Mouse (Mus musculus): ENCODE data around the gene Smg9. TPM values are rescaled to one million over a fixed set of nuclear protein-coding genes. Genes with fewer than 3 reads are reported as not detected.

Gene Smg9
- total and polyA plus RNA-seq, 3 experiments, result 54.6 to 95.3 TPM; not detected in 1

DNA sequence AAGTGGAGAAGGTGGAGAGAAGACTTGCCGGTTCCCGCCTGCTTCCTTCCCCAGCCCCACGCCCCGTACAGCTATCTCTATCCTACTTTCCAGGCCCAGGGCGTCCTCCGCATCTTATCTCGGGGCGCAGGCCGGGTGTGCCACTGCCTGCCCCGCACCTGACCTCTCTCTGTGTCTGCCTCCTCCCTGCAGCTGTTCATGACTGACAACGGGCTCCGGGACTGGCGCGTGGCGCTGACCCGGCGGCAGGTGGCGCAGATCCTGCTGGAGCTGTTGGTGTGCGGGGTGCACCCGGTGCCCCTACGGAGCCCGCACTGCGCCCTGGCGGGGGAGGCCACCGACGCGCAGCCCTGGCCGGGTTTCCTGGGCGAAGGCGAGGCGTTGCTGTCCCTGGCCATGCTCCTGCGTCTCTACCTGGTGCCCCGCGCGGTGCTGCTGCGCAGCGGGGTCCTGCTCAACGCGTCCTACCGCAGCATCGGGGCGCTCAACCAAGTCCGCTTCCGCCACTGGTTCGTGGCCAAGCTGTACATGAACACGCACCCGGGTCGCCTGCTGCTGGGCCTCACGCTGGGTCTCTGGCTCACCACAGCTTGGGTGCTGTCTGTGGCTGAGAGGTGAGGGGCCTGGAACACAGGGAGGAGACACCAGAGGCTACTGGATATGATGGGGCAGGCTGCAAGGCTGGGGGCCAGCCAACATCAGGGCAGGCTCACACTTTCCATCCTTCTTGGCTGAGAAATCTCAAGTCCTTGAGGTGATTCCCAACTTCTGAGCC is 22.1 kb upstream of the Smg9 start:
- Histone ChIP-seq H3K79me2 (ENCODE audit: control insufficient read depth, insufficient read depth, low read length, poor library complexity) (peaks cover 33% of the 10 kb centered on the region), H3K27me3 (ENCODE audit: control insufficient read depth in 1 of 2, insufficient read depth in 2 of 2, low read length in 2 of 2) (no peaks in the 10 kb centered on the region), H3K4me3 (ENCODE audit: control insufficient read depth in 1 of 2, insufficient read depth in 1 of 2, low read depth in 2 of 2, low read length in 2 of 2) (no peak overlapping the region), H3K27ac (ENCODE audit: control insufficient read depth, low read depth, low read length) (peak overlapping the region; percentile 93), H3K36me3 (ENCODE audit: control insufficient read depth in 1 of 2, insufficient read depth in 2 of 2, low read length in 2 of 2) (peaks cover 22 to 49% of the 10 kb centered on the region in 2 experiments), H3K9me3 (replicated peaks; ENCODE audit: insufficient read depth, low read length) (no peaks in the 10 kb centered on the region), H3K4me1 (ENCODE audit: control insufficient read depth in 1 of 2, insufficient read depth in 2 of 2, low read length in 2 of 2) (peaks cover 16 to 50% of the 10 kb centered on the region in 2 experiments), H3K9ac (ENCODE audit: control insufficient read depth, low read depth, low read length, poor library complexity, severe bottlenecking) (peak overlapping the region; percentile 39)
- peak; percentile 96 for DNase-seq (ENCODE audit: low read depth, low spot score)
- TF ChIP-seq GABPA (IDR thresholded peaks at IDR 0.05; ENCODE audit: low read depth, low read length), result no peak
- TF ChIP-seq MAZ (IDR thresholded peaks at IDR 0.05; ENCODE audit: low read depth, low read length), result peak; percentile 88
- peak; percentile 95 for TF ChIP-seq ETS1 (IDR thresholded peaks at IDR 0.05; ENCODE audit: low read depth, low read length)
- TF ChIP-seq ZNF384 (IDR thresholded peaks at IDR 0.05; ENCODE audit: low read depth, low read length), result no peak
- peak in 1 of 2 experiments; percentile 8; a peak in 1 of 4 replicates for TF ChIP-seq POLR2A (IDR thresholded peaks at IDR 0.05; ENCODE audit: control insufficient read depth in 1 of 2, insufficient read depth in 1 of 2, low read depth in 1 of 2, low read length in 2 of 2, poor library complexity in 1 of 2)
- TF ChIP-seq MAFK (IDR thresholded peaks at IDR 0.05; ENCODE audit: borderline replicate concordance, low read depth, low read length), result no peak
- no peak for TF ChIP-seq ZC3H11A (IDR thresholded peaks at IDR 0.05; ENCODE audit: low read depth, low read length)
- no peak for TF ChIP-seq RAD21 (IDR thresholded peaks at IDR 0.05; ENCODE audit: low read depth, low read length)
- no peak for TF ChIP-seq CHD1 (IDR thresholded peaks at IDR 0.05; ENCODE audit: low read depth, low read length)
- no peak for TF ChIP-seq UBTF (IDR thresholded peaks at IDR 0.05; ENCODE audit: borderline replicate concordance, insufficient read depth, low read depth, low read length)
- no peak for TF ChIP-seq TBP (IDR thresholded peaks at IDR 0.05; ENCODE audit: low read depth, low read length)
- TF ChIP-seq ZKSCAN1 (IDR thresholded peaks at IDR 0.05; ENCODE audit: low read depth, low read length), result no peak
- TF ChIP-seq E2F4 (IDR thresholded peaks at IDR 0.05; ENCODE audit: borderline replicate concordance, low read depth, low read length), result no peak
- TF ChIP-seq ZMIZ1 (IDR thresholded peaks at IDR 0.05; ENCODE audit: low read depth, low read length), result 0 out of 2 replicates have a peak, but pooled peaks have one; percentile 47
- TF ChIP-seq NELFE (IDR thresholded peaks at IDR 0.05; ENCODE audit: low read depth, low read length), result no peak
- TF ChIP-seq ELF1 (IDR thresholded peaks at IDR 0.05; ENCODE audit: low read depth, low read length), result peak; percentile 42; the same call in 1 of the 2 replicates
- TF ChIP-seq RCOR1 (IDR thresholded peaks at IDR 0.05; ENCODE audit: low read depth, low read length), result peak; percentile 78; the same call in 1 of the 2 replicates
- no peak for TF ChIP-seq KAT2A (conservative IDR thresholded peaks at IDR 0.05; ENCODE audit: low read depth, low read length)
- TF ChIP-seq SIN3A (IDR thresholded peaks at IDR 0.05; ENCODE audit: low read length), result peak; percentile 91
- TF ChIP-seq POLR2AphosphoS5 (IDR thresholded peaks at IDR 0.05; ENCODE audit: borderline replicate concordance, low read depth, low read length), result no peak
- TF ChIP-seq POLR2AphosphoS2 (IDR thresholded peaks at IDR 0.05; ENCODE audit: low read length), result no peak; the same call in 1 of the 2 replicates
- TF ChIP-seq NRF1 (IDR thresholded peaks at IDR 0.05; ENCODE audit: insufficient read depth, low read depth, low read length, poor library complexity, severe bottlenecking), result no peak
- TF ChIP-seq BHLHE40 (IDR thresholded peaks at IDR 0.05; ENCODE audit: borderline replicate concordance, low read depth, low read length), result peak; percentile 93
- peak; percentile 42 for TF ChIP-seq SMC3 (IDR thresholded peaks at IDR 0.05; ENCODE audit: low read depth, low read length)
- peak; percentile 100 for TF ChIP-seq TCF12 (IDR thresholded peaks at IDR 0.05; ENCODE audit: low read depth, low read length)
- TF ChIP-seq EP300 (IDR thresholded peaks at IDR 0.05; ENCODE audit: low read depth in 1 of 2, low read length in 2 of 2), result peak; percentile 88 to 98
- TF ChIP-seq JUND (IDR thresholded peaks at IDR 0.05; ENCODE audit: low read depth, low read length), result no peak
- peak in 2 of 3 experiments; percentile 67 to 76; a peak in 5 of 6 replicates for TF ChIP-seq CTCF (IDR thresholded peaks at IDR 0.05 in 2 of 3, conservative IDR thresholded peaks at IDR 0.05 in 1 of 3; ENCODE audit: control insufficient read depth in 1 of 3, insufficient read depth in 1 of 3, low read depth in 2 of 3, low read length in 3 of 3, poor library complexity in 1 of 3, severe bottlenecking in 1 of 3)
- peak; percentile 100 for TF ChIP-seq TAL1 (IDR thresholded peaks at IDR 0.05; ENCODE audit: low read length)
- peak; percentile 90 for TF ChIP-seq GATA1 (IDR thresholded peaks at IDR 0.05; ENCODE audit: low read depth, low read length)
- peak; percentile 44; the same call in 1 of the 2 replicates for TF ChIP-seq MAX (IDR thresholded peaks at IDR 0.05; ENCODE audit: low read length)
- TF ChIP-seq MEF2A (IDR thresholded peaks at IDR 0.05; ENCODE audit: extremely low read depth, insufficient replicate concordance, low read depth, low read length, poor library complexity, severe bottlenecking), result no peak
- peak; percentile 55 for TF ChIP-seq MYB (IDR thresholded peaks at IDR 0.05; ENCODE audit: low read depth, low read length)
- TF ChIP-seq USF1 (IDR thresholded peaks at IDR 0.05; ENCODE audit: low read depth, low read length), result peak; percentile 66
- peak; percentile 54; the same call in 1 of the 2 replicates for TF ChIP-seq MXI1 (IDR thresholded peaks at IDR 0.05; ENCODE audit: low read depth, low read length)
- no peak for TF ChIP-seq MYC (IDR thresholded peaks at IDR 0.05; ENCODE audit: low read depth, low read length)
